7 mouse cellular contexts compared by ENCODE assay signal in genomic region chr7:123377443-123378400, GRCm38 (mm10). TPM values are rescaled to one million over a fixed set of nuclear protein-coding genes. Genes with fewer than 3 reads are reported as not detected.
A peak's percentile ranks its signal among the peaks of the same experiment; 100 is the strongest.
DNase-seq lines count a peak whose midpoint lies in the region; ATAC-seq lines count a peak whose summit lies in the region.

No protein-coding gene starts in this region.

- H3K4me1 ChIP-seq in embryonic facial prominence, embryonic 11.5 days (ENCODE audit: control insufficient read depth, insufficient read depth, low read length) = no peaks in the 10 kb centered on the region
- H3K4me1 ChIP-seq in limb, embryonic 10.5 days = peaks cover 13% of the 10 kb centered on the region
- H3K4me1 ChIP-seq in midbrain, embryonic 13.5 days (replicated peaks) = peaks cover 22% of the 10 kb centered on the region

- no peaks in the 10 kb centered on the region for H3K27me3 ChIP-seq in embryonic facial prominence, embryonic 11.5 days (ENCODE audit: control insufficient read depth, insufficient read depth, low read length)
- H3K27me3 ChIP-seq in limb, embryonic 10.5 days (ENCODE audit: low read depth, poor library complexity, severe bottlenecking) = no peaks in the 10 kb centered on the region
- H3K27me3 ChIP-seq in midbrain, embryonic 13.5 days = no peaks in the 10 kb centered on the region

- H3K9ac ChIP-seq in embryonic facial prominence, embryonic 11.5 days (replicated peaks; ENCODE audit: low read length) = peak overlapping the region; percentile 77
- H3K9ac ChIP-seq in midbrain, embryonic 13.5 days (replicated peaks) = peak overlapping the region; percentile 89

- DNase-seq in adrenal gland, postnatal 14 days = peak; percentile 97
- peak; percentile 97 for DNase-seq in embryonic facial prominence, embryonic 11.5 days (ENCODE audit: low spot score)
- DNase-seq in kidney, adult 11 months = peak; percentile 97
- peak; percentile 91 for DNase-seq in limb, embryonic 10.5 days (ENCODE audit: low spot score)
- peak; percentile 89 for DNase-seq in spleen, adult 12 weeks (ENCODE audit: low spot score)

- H3K9me3 ChIP-seq in embryonic facial prominence, embryonic 11.5 days (replicated peaks; ENCODE audit: control insufficient read depth, low read length) = no peaks in the 10 kb centered on the region
- no peaks in the 10 kb centered on the region for H3K9me3 ChIP-seq in limb, embryonic 10.5 days (replicated peaks)
- no peaks in the 10 kb centered on the region for H3K9me3 ChIP-seq in midbrain, embryonic 13.5 days

- H3K4me3 ChIP-seq in embryonic facial prominence, embryonic 11.5 days (ENCODE audit: low read depth, low read length) = peak overlapping the region; percentile 86
- peak overlapping the region; percentile 94 for H3K4me3 ChIP-seq in limb, embryonic 10.5 days
- peak overlapping the region; percentile 91 for H3K4me3 ChIP-seq in midbrain, embryonic 13.5 days (replicated peaks)

- H3K27ac ChIP-seq in embryonic facial prominence, embryonic 11.5 days (replicated peaks; ENCODE audit: low read depth, low read length) = 0 out of 2 replicates have a peak overlapping the region, but pooled peaks have one; percentile 28
- peak overlapping the region; percentile 84 for H3K27ac ChIP-seq in limb, embryonic 10.5 days
- H3K27ac ChIP-seq in midbrain, embryonic 13.5 days = peak overlapping the region; percentile 83

- WGBS in embryonic facial prominence, embryonic 11.5 days = 3% methylated on average over 41 of the region's 41 CpGs
- 4% methylated on average over 41 of the region's 41 CpGs for WGBS in limb, embryonic 10.5 days
- WGBS in midbrain, embryonic 13.5 days = 4% methylated on average over 40 of the region's 41 CpGs

- peak overlapping the region; percentile 86 for H3K4me2 ChIP-seq in embryonic facial prominence, embryonic 11.5 days (ENCODE audit: low read depth, low read length)
- peak overlapping the region; percentile 85 for H3K4me2 ChIP-seq in midbrain, embryonic 13.5 days (replicated peaks)

- no peaks in the 10 kb centered on the region for H3K36me3 ChIP-seq in embryonic facial prominence, embryonic 11.5 days (replicated peaks; ENCODE audit: control insufficient read depth, insufficient read depth, low read depth, low read length)
- H3K36me3 ChIP-seq in limb, embryonic 10.5 days = 0 out of 2 replicates have a peak, but pooled peaks cover 3% of the 10 kb centered on the region
- no peaks in the 10 kb centered on the region for H3K36me3 ChIP-seq in midbrain, embryonic 13.5 days

- peak; percentile 98 for ATAC-seq in embryonic facial prominence, embryonic 11.5 days (replicated peaks; ENCODE audit: insufficient number of reproducible peaks, low FRiP score, low TSS enrichment, low read depth)
- ATAC-seq in granulocyte monocyte progenitor cell, adult 5-6 weeks (replicated peaks; ENCODE audit: poor library complexity, severe bottlenecking) = peak; percentile 95
- peak; percentile 100 for ATAC-seq in midbrain, embryonic 13.5 days

RNA-seq across cellular contexts. Expression of gene Arhgap17, which starts 8.0 kb away (rescaled TPM):
- 43.7 and 47.7 TPM in 2 replicates for total RNA-seq in adrenal gland, postnatal 14 days (2021)
- 26.8 and 27.1 TPM in 2 replicates for polyA plus RNA-seq in embryonic facial prominence, embryonic 11.5 days (2014; fragmentation: Nextera tagmentation; extraction: Ambion mirVana)
- 95.5 and 117 TPM in 2 replicates for total RNA-seq in granulocyte monocyte progenitor cell, adult 5-6 weeks (2014; fragmentation: Nextera tagmentation)
- 28.7 and 33.8 TPM in 2 replicates for total RNA-seq in granulocyte monocyte progenitor cell, adult 5-6 weeks (2017)
- polyA plus RNA-seq in limb, embryonic 10.5 days (2016; fragmentation: Nextera tagmentation; extraction: Ambion mirVana) = 28.6 and 31.5 TPM in 2 replicates
- polyA plus RNA-seq in midbrain, embryonic 13.5 days (2015; fragmentation: Nextera tagmentation; extraction: Ambion mirVana) = 12.7 and 13.6 TPM in 2 replicates

RNA-seq across cellular contexts. Expression of gene Lcmt1, which starts 8.1 kb away (rescaled TPM):
- 23.2 and 26.2 TPM in 2 replicates for total RNA-seq in adrenal gland, postnatal 14 days (2021)
- 68.7 and 74.1 TPM in 2 replicates for polyA plus RNA-seq in embryonic facial prominence, embryonic 11.5 days (2014; fragmentation: Nextera tagmentation; extraction: Ambion mirVana)
- total RNA-seq in granulocyte monocyte progenitor cell, adult 5-6 weeks (2014; fragmentation: Nextera tagmentation) = 36.7 and 44.7 TPM in 2 replicates
- total RNA-seq in granulocyte monocyte progenitor cell, adult 5-6 weeks (2017) = 37.2 and 54.8 TPM in 2 replicates
- 51.4 and 55.6 TPM in 2 replicates for polyA plus RNA-seq in limb, embryonic 10.5 days (2016; fragmentation: Nextera tagmentation; extraction: Ambion mirVana)
- 85.3 and 89.9 TPM in 2 replicates for polyA plus RNA-seq in midbrain, embryonic 13.5 days (2015; fragmentation: Nextera tagmentation; extraction: Ambion mirVana)

Comparison
In these comparisons a context has a peak if more than half of its experiments do, and no peak if none do; other contexts are left out.
1. Peak in every context shown above with its lines: DNase-seq, ATAC-seq, H3K4me3 ChIP-seq and H3K27ac ChIP-seq.
2. H3K27ac ChIP-seq: peak in every context shown above with its lines; median percentile 84 in limb, embryonic 10.5 days; 83 in midbrain, embryonic 13.5 days; 28 in embryonic facial prominence, embryonic 11.5 days.